Mouse (Mus musculus): Measurements from ENCODE around the gene Morc2a. TPM values are rescaled to one million over a fixed set of nuclear protein-coding genes. Genes with fewer than 3 reads are reported as not detected.

Gene Morc2a
- polyA plus RNA-seq, 1 experiment from 2014 or later: 34.8 TPM

DNA sequence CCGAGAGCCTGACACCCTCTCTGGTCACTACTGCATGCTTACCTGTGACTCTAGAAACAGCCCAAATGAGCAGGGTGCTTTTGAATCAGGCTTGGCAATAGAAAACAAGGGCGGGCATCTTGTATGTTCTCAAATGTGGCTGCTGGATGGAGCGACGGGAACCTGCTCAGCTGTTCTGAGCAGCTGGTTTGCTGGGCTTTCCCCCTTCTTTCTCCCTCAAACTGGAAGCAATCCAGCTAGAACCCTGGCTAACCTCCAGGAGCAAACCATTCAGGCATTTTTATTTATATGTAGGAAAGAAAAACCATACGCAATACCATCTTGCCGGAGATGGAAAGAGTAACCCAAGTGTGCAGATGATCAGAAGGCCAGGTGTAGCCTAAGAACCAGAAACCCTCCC lies 67.7 kb downstream of the Morc2a start:
- Histone ChIP-seq H3K4me1 (replicated peaks) (no peaks in the 10 kb centered on the region), H3K36me3 (no peaks in the 10 kb centered on the region), H3K4me2 (no peak overlapping the region), H3K27me3 (no peaks in the 10 kb centered on the region), H3K9me3 (no peaks in the 10 kb centered on the region), H3K9ac (no peak overlapping the region), H3K27ac (replicated peaks) (no peak overlapping the region), H3K4me3 (no peak overlapping the region)
- no peak for ATAC-seq (ENCODE audit: low read depth)
- 83% methylated on average over 6 of the region's 6 CpGs for WGBS

- WGBS: 68% methylated on average over 3 of the region's 3 CpGs
- H3K36me3 ChIP-seq: no peaks in the 10 kb centered on the region
- H3K9ac ChIP-seq: no peak overlapping the region
- peaks cover 29% of the 10 kb centered on the region for H3K4me1 ChIP-seq (replicated peaks)
- ATAC-seq (ENCODE audit: low read depth): no peak
- no peak overlapping the region for H3K27ac ChIP-seq (replicated peaks)
- H3K4me3 ChIP-seq: no peak overlapping the region
- no peaks in the 10 kb centered on the region for H3K27me3 ChIP-seq
- no peak overlapping the region for H3K4me2 ChIP-seq
- no peaks in the 10 kb centered on the region for H3K9me3 ChIP-seq
Observed at GRCm38 (mm10) chr11:3722036-3722435, 73.0 kb downstream of the Morc2a start.

- no peaks in the 10 kb centered on the region for H3K36me3 ChIP-seq
- H3K9ac ChIP-seq: no peak overlapping the region
- H3K27ac ChIP-seq (replicated peaks): no peak overlapping the region
- no peak overlapping the region for H3K4me2 ChIP-seq
- 79% methylated on average over 3 of the region's 3 CpGs for WGBS
- H3K4me1 ChIP-seq (replicated peaks): peaks cover 29% of the 10 kb centered on the region
- no peak overlapping the region for H3K4me3 ChIP-seq
- no peak for ATAC-seq (ENCODE audit: low read depth)
- no peaks in the 10 kb centered on the region for H3K9me3 ChIP-seq
- no peaks in the 10 kb centered on the region for H3K27me3 ChIP-seq
Observed at GRCm38 (mm10) chr11:3722861-3723260, 73.9 kb downstream of the Morc2a start.

GRCm38 (mm10) chr11:3723910-3724309 lies 74.9 kb downstream of the Morc2a start:
- Histone ChIP-seq H3K4me2 (no peak overlapping the region), H3K4me3 (no peak overlapping the region), H3K4me1 (replicated peaks) (peaks cover 29% of the 10 kb centered on the region), H3K36me3 (no peaks in the 10 kb centered on the region), H3K27ac (replicated peaks) (no peak overlapping the region), H3K27me3 (no peaks in the 10 kb centered on the region), H3K9me3 (no peaks in the 10 kb centered on the region), H3K9ac (no peak overlapping the region)
- no peak for ATAC-seq (ENCODE audit: low read depth)
- 67% methylated on average over 4 of the region's 4 CpGs for WGBS

DNA sequence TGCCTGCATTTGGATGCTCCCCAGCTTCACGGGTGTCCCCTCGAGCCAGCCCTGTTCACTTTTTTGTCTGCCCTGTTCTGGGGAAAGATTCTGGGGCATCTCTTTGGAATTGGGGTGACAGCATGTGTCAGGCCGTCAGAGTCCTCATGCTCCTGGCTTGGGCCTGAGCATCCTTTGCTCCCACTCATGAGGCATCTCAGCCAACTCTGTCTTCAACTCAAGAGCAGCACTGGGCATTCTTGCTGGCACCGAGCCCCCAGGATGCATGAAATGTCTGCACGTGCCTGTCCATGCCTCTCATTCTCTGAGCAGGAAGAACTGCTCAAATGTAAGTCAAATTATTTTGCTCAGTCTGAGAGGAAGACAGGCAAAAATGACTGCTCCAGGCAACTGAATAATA lies 75.7 kb downstream of the Morc2a start:
- peak overlapping the region; percentile 76 for H3K27ac ChIP-seq (replicated peaks)
- no peak for ATAC-seq (ENCODE audit: low read depth)
- no peaks in the 10 kb centered on the region for H3K36me3 ChIP-seq
- no peaks in the 10 kb centered on the region for H3K9me3 ChIP-seq
- 77% methylated on average over 5 of the region's 5 CpGs for WGBS
- H3K4me1 ChIP-seq (replicated peaks): peaks cover 29% of the 10 kb centered on the region
- H3K9ac ChIP-seq: no peak overlapping the region
- no peaks in the 10 kb centered on the region for H3K27me3 ChIP-seq
- H3K4me2 ChIP-seq: no peak overlapping the region
- no peak overlapping the region for H3K4me3 ChIP-seq

- Histone ChIP-seq H3K4me3 (no peak overlapping the region), H3K36me3 (no peaks in the 10 kb centered on the region), H3K27me3 (no peaks in the 10 kb centered on the region), H3K27ac (replicated peaks) (peak overlapping the region; percentile 76), H3K4me2 (no peak overlapping the region), H3K9ac (no peak overlapping the region), H3K9me3 (no peaks in the 10 kb centered on the region), H3K4me1 (replicated peaks) (peaks cover 29% of the 10 kb centered on the region)
- WGBS: 58% methylated on average over 10 of the region's 10 CpGs
- peak; percentile 67 for ATAC-seq (ENCODE audit: low read depth)
Observed at GRCm38 (mm10) chr11:3725331-3726054, 76.5 kb downstream of the Morc2a start.

DNA sequence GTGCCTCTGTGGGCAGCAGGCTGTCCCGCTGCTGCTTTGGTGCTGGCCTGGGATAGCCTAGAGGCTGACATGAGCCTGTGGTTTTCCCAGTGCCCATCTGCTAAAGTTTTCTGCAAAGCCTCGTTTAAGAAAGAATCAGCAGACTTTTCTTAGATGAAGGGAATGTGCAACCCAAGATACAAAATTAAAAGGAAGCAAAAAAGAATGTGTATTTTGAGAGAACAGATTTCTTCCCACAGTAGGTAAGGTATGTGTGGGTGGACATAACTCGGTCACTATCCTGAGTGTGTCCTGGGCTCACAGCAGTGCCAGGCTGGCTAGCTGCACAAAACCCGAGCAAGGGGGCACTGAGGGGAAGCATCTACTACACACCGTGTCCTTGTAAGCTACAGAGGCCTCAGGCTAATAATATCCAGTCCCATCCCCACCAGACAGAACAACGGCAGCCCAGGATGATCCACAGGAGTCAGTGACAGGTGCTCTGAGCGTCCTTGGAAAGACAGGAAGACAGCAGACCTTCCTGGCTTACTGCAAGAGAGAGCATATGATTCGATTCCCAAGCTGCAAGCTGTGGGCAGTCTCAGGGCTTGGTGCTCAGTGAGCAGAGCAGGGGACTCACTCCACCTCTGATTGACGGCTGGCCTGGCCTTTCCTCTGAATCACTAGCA lies 78.6 kb downstream of the Morc2a start:
- WGBS: 72% methylated on average over 9 of the region's 9 CpGs
- Histone ChIP-seq H3K27me3 (no peaks in the 10 kb centered on the region), H3K4me1 (replicated peaks) (peaks cover 38% of the 10 kb centered on the region), H3K27ac (replicated peaks) (no peak overlapping the region), H3K9me3 (no peaks in the 10 kb centered on the region), H3K9ac (no peak overlapping the region), H3K36me3 (no peaks in the 10 kb centered on the region), H3K4me3 (no peak overlapping the region), H3K4me2 (no peak overlapping the region)
- no peak for ATAC-seq (ENCODE audit: low read depth)

GRCm38 (mm10) chr11:3731469-3731868 lies 82.5 kb downstream of the Morc2a start:
- no peak overlapping the region for H3K4me2 ChIP-seq
- no peaks in the 10 kb centered on the region for H3K27me3 ChIP-seq
- H3K9ac ChIP-seq: no peak overlapping the region
- no peak overlapping the region for H3K4me3 ChIP-seq
- no peaks in the 10 kb centered on the region for H3K9me3 ChIP-seq
- 79% methylated on average over 4 of the region's 4 CpGs for WGBS
- no peaks in the 10 kb centered on the region for H3K36me3 ChIP-seq
- peaks cover 22% of the 10 kb centered on the region for H3K4me1 ChIP-seq (replicated peaks)
- no peak overlapping the region for H3K27ac ChIP-seq (replicated peaks)
- peak; percentile 29; the same call in 1 of the 2 replicates for ATAC-seq (ENCODE audit: low read depth)

DNA sequence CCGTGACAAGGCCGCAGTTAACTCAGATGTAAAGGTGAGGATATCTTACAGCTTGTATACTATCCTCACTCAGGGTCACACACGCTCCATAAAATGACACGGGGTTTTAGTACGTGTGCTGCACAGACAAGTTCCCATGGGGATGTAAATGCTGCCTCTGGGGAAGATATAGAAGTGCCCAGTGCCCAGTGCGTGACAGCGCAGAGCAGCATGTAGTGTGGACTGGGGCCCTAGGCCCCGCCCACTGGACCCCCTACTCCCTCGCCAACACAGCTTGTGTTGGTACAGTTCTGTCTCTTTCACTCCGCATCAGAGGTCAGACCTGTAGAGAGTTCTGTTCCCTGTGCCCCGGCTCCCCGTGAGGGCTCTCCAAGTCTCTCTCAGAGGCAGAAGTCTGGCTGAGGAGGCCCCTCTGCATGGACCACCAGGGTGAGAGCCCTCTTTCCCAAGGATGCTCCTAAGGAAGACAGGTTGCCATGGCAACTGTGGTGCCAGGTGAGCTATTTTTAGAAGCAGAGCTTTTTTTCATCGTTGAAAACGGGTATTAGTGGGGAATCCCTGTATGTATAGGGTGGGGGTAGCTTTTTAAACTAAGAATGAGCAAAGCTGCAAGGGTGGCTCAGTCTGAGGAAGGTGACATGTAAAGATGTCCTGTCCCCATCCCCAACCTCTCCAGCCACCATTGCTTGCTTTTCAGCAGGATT lies 85.1 kb downstream of the Morc2a start:
- H3K9me3 ChIP-seq: no peaks in the 10 kb centered on the region
- no peaks in the 10 kb centered on the region for H3K36me3 ChIP-seq
- H3K4me2 ChIP-seq: no peak overlapping the region
- no peak overlapping the region for H3K4me3 ChIP-seq
- 0 out of 2 replicates have a peak overlapping the region, but pooled peaks have one; percentile 28 for H3K9ac ChIP-seq
- ATAC-seq (ENCODE audit: low read depth): peak; percentile 41
- WGBS: 67% methylated on average over 14 of the region's 14 CpGs
- H3K27ac ChIP-seq (replicated peaks): peak overlapping the region; percentile 68
- H3K4me1 ChIP-seq (replicated peaks): peaks cover 21% of the 10 kb centered on the region
- H3K27me3 ChIP-seq: no peaks in the 10 kb centered on the region

DNA sequence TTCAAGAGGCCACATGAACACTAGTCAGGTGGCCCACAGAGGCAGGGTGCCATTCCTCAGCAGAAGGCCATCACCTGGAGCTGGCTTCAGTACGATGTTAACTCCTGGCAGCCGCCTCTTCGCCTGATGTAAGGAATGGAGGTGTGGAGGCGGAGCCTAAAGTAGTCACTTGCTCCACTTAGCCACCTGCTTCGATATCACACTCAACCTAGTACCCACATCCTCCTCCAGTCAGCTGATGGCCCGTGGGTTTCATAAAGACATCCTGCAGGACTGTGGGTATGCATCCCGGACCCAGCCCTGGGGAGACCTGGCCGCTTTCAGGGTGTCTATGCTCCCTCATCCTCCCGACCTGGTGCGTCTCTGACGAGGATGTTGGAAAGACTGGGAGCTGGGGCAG lies 86.7 kb downstream of the Morc2a start:
- H3K4me1 ChIP-seq (replicated peaks): peaks cover 21% of the 10 kb centered on the region
- H3K27ac ChIP-seq (replicated peaks): no peak overlapping the region
- H3K4me2 ChIP-seq: no peak overlapping the region
- no peaks in the 10 kb centered on the region for H3K27me3 ChIP-seq
- H3K9ac ChIP-seq: no peak overlapping the region
- ATAC-seq (ENCODE audit: low read depth): no peak
- no peaks in the 10 kb centered on the region for H3K9me3 ChIP-seq
- WGBS: 85% methylated on average over 11 of the region's 11 CpGs
- H3K4me3 ChIP-seq: no peak overlapping the region
- no peaks in the 10 kb centered on the region for H3K36me3 ChIP-seq

DNA sequence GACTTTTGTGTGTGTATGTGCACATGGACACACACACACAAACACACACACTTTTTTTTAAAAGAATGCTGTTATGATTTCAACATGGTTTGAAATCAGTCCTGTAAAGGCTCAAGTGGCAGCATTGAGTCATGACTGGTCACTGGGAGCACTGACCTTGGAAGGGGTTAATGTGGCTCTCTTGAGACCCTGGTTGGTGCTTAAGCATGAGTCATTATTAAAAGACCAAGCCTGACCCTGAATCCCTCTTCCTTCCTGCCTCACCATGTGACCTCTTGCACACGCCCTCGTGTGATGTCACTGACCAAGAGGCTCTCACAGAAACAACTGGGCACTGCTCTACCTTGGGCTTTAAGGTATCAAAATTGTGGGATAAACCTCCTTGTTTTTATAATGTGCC lies 89.8 kb downstream of the Morc2a start:
- H3K9ac ChIP-seq: no peak overlapping the region
- H3K27ac ChIP-seq (replicated peaks): no peak overlapping the region

More for the DNA sequence above, 89.8 kb downstream of the Morc2a start:
- H3K4me1 ChIP-seq (replicated peaks): peaks cover 10% of the 10 kb centered on the region
- no peaks in the 10 kb centered on the region for H3K27me3 ChIP-seq
- no peak overlapping the region for H3K4me2 ChIP-seq
- H3K36me3 ChIP-seq: no peaks in the 10 kb centered on the region
- H3K9me3 ChIP-seq: no peaks in the 10 kb centered on the region
- no peak overlapping the region for H3K4me3 ChIP-seq
- 83% methylated on average over 2 of the region's 2 CpGs for WGBS
- no peak for ATAC-seq (ENCODE audit: low read depth)
